Mouse (Mus musculus): ENCODE measurements around the gene Xrcc1. TPM values are rescaled to one million over a fixed set of nuclear protein-coding genes. Genes with fewer than 3 reads are reported as not detected.

The Xrcc1 gene
- polyA plus RNA-seq, 1 experiment: 129 TPM

DNA sequence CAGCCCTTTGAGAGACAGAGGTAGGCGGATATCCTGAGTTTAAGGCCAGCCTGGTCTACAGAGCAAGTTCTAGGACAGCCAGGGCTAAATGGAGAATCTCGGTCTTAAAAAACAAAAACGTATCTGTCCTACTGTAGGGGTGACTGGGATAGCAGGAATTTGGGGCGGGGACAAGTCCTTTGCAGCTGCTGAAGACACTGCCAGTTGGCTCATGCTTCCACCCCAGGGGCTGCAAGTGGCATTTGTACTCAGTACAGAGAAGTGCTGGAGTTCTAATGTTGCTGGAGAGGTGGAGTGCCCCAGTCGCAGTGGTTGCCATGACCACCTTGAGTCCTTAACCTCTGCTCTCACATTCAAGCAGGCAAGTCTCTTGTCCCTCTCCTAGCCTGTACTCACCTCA is 23.3 kb upstream of the Xrcc1 start:
- Histone ChIP-seq H3K4me1 (ENCODE audit: control insufficient read depth, insufficient read depth, low read length) (no peaks in the 10 kb centered on the region), H3K4me3 (replicated peaks; ENCODE audit: control insufficient read depth, low read depth, low read length) (no peak overlapping the region), H3K27ac (ENCODE audit: control insufficient read depth, insufficient read depth, low read depth, low read length, poor library complexity) (no peak overlapping the region)
- 57% methylated on average over 5 of the region's 5 CpGs for WGBS
- no peak for TF ChIP-seq POLR2A (IDR thresholded peaks at IDR 0.05; ENCODE audit: borderline replicate concordance, control insufficient read depth, low read depth, low read length)

DNA sequence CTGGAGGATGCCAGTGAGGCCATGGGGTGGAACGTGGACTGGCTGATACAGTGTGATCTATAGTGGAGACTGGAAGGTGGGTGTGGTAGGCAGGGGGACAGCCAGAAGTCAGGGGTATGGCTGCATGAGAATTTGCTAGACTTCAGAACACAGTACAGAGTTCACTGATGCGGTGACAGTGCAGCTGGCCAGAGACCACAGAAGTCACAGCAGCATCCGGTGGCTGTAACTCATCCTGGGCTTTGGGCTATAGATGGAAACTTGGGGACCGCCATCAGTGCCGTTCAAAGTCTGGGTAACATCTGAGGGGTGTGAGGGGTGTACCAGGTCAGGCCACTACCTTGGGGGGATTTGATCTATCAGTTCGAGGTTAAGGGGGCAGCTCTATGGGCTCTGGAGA is 22.4 kb upstream of the Xrcc1 start:
- 65% methylated on average over 6 of the region's 6 CpGs for WGBS
- no peak for TF ChIP-seq CTCF (IDR thresholded peaks at IDR 0.05; ENCODE audit: control insufficient read depth, insufficient read depth, low read length)
- no peak overlapping the region for H3K4me3 ChIP-seq (replicated peaks; ENCODE audit: control insufficient read depth, low read depth, low read length)
- H3K4me1 ChIP-seq (ENCODE audit: control insufficient read depth, insufficient read depth, low read length): no peaks in the 10 kb centered on the region
- H3K27ac ChIP-seq (ENCODE audit: control insufficient read depth, insufficient read depth, low read depth, low read length, poor library complexity): no peak overlapping the region

DNA sequence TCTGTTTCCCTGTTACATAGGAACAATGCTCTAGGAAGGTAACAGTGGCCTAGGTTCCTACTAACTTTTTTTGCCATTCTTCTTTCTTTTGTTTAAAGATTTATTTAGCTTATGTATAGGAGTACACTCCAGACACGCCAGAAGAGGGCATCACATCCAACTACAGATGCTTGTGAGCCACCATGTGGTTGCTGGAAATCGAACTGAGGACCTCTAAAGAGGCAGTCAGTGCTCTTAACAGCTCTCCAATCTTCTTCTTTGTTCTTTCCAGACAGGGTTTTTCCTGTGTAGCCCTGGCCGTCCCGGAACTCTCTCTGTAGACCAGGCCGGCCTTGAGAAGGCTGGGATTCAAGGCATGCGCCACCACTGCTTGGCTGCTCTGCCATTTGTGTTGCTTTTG is 21.1 kb upstream of the Xrcc1 start:
- no peak overlapping the region for H3K27ac ChIP-seq (ENCODE audit: control insufficient read depth, insufficient read depth, low read depth, low read length, poor library complexity)
- H3K4me3 ChIP-seq (replicated peaks; ENCODE audit: control insufficient read depth, low read depth, low read length): no peak overlapping the region
- TF ChIP-seq CTCF (IDR thresholded peaks at IDR 0.05; ENCODE audit: control insufficient read depth, insufficient read depth, low read length) (peak; percentile 1; the same call in 1 of the 2 replicates), POLR2A (IDR thresholded peaks at IDR 0.05; ENCODE audit: borderline replicate concordance, control insufficient read depth, low read depth, low read length) (no peak)
- no peaks in the 10 kb centered on the region for H3K4me1 ChIP-seq (ENCODE audit: control insufficient read depth, insufficient read depth, low read length)
- WGBS: 67% methylated on average over 6 of the region's 6 CpGs

DNA sequence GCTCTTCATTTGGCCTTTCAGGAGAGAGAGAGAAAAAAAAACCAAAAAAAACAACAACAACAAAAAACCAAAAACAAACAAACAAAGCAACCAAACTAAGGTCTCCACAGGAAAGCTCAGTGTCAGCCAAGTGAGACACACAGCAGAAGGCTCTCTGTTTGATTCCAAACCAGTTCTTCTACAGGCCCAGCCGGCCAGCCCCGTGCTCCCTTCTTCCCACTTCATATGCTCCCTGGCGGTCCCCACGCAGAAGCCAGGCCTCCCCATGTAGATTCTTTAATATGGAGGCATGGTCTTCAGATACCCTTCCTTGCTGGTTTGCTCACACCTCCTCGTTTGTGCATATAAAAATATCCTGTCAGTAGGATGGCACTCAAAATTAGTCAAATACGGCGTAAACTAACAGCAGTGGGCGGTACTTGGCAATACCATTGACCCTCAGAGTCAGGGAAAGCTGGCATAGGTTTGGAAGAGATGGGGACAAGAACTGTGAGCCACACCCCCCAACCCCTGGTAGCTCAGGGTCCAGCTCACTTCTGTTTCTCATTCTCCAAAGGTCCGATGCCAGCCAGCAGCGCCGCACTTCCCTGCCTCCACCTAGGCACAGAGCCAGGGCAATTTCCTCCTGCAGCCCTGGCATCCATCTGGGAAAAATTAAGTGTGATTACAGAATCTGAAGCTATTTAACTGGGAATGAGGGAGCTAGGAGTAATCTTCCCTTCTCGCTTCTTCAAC is 20.2 kb upstream of the Xrcc1 start:
- 88% methylated on average over 12 of the region's 12 CpGs for WGBS
- TF ChIP-seq POLR2A (IDR thresholded peaks at IDR 0.05; ENCODE audit: borderline replicate concordance, control insufficient read depth, low read depth, low read length) (no peak), CTCF (IDR thresholded peaks at IDR 0.05; ENCODE audit: control insufficient read depth, insufficient read depth, low read length) (no peak)
- Histone ChIP-seq H3K27ac (ENCODE audit: control insufficient read depth, insufficient read depth, low read depth, low read length, poor library complexity) (no peak overlapping the region), H3K4me3 (replicated peaks; ENCODE audit: control insufficient read depth, low read depth, low read length) (no peak overlapping the region), H3K4me1 (ENCODE audit: control insufficient read depth, insufficient read depth, low read length) (no peaks in the 10 kb centered on the region)

DNA sequence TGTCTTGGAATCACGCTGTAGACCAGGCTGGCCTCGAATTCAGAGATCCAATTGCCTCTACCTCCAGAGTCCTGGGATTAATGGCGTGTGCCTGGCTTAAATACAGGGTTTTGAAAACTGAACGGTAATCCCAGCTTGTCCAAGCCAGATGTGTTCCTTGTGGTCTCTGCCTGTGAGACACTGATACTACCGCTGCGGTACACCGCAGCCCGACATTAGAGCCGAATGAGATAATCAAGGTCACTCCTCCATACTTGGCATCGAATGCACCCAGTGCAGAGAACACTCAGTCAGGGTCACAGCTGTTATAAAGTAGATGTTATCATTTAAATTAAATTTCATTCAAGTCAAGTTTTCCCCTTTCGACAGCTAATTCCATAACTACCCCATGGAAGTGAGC is 17.2 kb upstream of the Xrcc1 start:
- Histone ChIP-seq H3K4me3 (replicated peaks; ENCODE audit: control insufficient read depth, low read depth, low read length) (no peak overlapping the region), H3K27ac (ENCODE audit: control insufficient read depth, insufficient read depth, low read depth, low read length, poor library complexity) (no peak overlapping the region), H3K4me1 (ENCODE audit: control insufficient read depth, insufficient read depth, low read length) (peaks cover 1% of the 10 kb centered on the region; the same call in 1 of the 2 replicates)
- WGBS: 73% methylated on average over 11 of the region's 11 CpGs
- TF ChIP-seq POLR2A (IDR thresholded peaks at IDR 0.05; ENCODE audit: borderline replicate concordance, control insufficient read depth, low read depth, low read length) (no peak), CTCF (IDR thresholded peaks at IDR 0.05; ENCODE audit: control insufficient read depth, insufficient read depth, low read length) (no peak)

DNA sequence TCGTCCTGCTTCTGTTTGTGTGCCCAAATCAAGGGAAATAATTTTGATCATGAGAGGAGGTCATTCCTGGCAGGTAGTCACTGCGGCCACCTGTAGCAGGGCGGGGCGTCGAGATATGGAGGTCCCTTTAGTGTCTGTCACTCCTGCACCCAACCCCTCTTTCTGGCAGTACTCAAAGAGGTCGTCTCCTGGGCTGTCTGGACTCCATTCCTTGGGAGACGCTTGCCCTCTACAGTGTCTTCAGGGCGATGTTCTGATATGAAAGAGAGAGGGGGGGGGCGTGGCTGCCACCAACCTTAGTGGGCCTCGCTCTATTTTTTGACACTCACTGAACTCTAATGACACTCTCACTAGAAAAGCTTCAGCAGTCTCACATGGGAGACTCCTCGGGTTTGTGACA is 16.5 kb upstream of the Xrcc1 start:
- Histone ChIP-seq H3K27ac (ENCODE audit: control insufficient read depth, insufficient read depth, low read depth, low read length, poor library complexity) (no peak overlapping the region), H3K4me1 (ENCODE audit: control insufficient read depth, insufficient read depth, low read length) (peaks cover 1% of the 10 kb centered on the region; the same call in 1 of the 2 replicates), H3K4me3 (replicated peaks; ENCODE audit: control insufficient read depth, low read depth, low read length) (peak overlapping the region; percentile 77)
- WGBS: 48% methylated on average over 11 of the region's 11 CpGs
- TF ChIP-seq CTCF (IDR thresholded peaks at IDR 0.05; ENCODE audit: control insufficient read depth, insufficient read depth, low read length) (no peak), POLR2A (IDR thresholded peaks at IDR 0.05; ENCODE audit: borderline replicate concordance, control insufficient read depth, low read depth, low read length) (no peak)

DNA sequence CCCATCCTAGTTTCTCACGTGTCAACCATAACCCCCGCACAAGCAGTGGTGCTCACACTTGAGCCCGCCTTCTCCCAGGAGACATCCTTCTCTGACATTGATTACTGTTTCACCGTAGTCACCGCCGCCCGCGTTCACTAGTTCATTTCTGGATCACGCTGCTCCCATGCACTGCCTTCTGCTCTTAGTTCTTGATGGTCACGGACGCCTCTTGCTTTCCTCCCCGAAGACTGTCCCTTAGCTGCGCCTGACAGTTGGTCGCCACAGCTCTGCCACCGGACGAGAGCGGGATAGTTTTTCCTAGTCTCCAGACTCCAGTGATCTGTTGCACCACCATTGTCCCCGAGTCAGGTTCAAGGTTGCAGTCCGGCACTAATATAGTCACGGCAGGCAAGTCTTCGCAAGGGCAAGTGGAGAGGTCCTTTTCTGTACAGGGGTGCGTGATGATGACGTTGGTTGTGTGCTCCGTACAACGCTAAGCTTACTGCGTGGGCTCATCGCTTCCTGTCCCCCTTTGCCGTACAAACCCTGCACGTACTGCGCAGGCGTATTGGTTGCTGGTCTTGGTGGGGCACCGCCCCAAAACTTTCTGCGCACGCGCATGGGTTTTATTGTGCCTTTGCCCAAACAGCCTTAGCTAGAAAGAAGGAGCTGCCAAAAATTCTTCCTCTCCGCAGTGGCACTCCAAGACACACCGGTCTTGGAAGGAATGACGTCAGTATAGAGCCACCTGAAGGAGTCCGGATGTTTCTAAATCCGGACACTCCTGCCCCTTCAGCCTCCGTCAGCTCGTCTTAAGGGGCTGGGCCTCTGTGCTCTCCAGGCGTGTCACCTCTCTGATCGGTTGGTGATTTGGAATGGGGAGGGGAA is 15.8 kb upstream of the Xrcc1 start, which contains the start of gene Irgq:
Gene Irgq (plus strand): TSS at position 628 of the 870 bp plus-strand sequence.
- Histone ChIP-seq H3K4me3 (replicated peaks; ENCODE audit: control insufficient read depth, low read depth, low read length) (peak within 1 kb of the TSS; percentile 77), H3K27ac (ENCODE audit: control insufficient read depth, insufficient read depth, low read depth, low read length, poor library complexity) (peak within 1 kb of the TSS; percentile 76), H3K4me1 (ENCODE audit: control insufficient read depth, insufficient read depth, low read length) (peaks cover 1% of the 10 kb centered on the region; the same call in 1 of the 2 replicates)
- TF ChIP-seq CTCF (IDR thresholded peaks at IDR 0.05; ENCODE audit: control insufficient read depth, insufficient read depth, low read length): no peak
- no peak; the same call in 1 of the 2 replicates for TF ChIP-seq POLR2A (IDR thresholded peaks at IDR 0.05; ENCODE audit: borderline replicate concordance, control insufficient read depth, low read depth, low read length)
- WGBS: under 1% methylated on average over 44 of the region's 44 CpGs

DNA sequence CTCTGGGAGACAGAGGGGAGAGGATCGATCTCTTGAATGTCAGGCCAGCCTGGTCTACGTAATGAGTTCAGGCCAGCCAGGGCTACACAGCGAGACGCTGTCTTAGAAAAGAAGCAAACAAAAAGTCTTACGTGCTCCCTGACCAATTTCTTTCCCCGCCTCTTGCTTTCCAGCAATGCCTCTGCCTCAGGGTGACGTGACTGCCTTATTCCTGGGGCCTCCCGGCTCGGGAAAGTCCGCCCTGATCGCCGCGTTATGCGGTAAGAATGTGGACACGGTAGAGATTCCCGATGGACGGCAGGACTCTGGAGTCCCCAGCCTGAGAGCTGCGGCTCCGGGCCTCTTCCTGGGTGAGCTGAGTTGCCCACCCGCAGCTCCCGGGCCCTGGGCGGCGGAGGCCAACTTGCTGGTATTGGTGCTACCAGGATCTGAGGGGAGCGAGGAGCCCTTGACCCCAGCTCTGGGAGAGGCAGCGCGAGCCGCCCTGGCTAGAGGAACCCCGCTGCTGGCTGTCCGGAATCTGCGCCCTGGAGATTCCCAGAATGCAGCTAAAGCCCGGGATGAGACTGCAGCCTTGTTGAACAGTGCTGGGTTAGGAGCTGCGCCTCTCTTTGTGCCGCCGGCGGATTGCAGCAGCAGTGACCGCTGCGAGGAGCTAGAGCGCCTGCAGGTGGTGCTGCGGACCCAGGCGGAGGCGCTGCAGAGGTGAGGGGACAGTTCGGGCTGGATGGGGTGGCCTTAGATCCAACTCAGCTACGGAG is 14.7 kb upstream of the Xrcc1 start:
- 2% methylated on average over 43 of the region's 43 CpGs for WGBS

More for the DNA sequence above, 14.7 kb upstream of the Xrcc1 start:
- peak overlapping the region; percentile 50 for H3K4me3 ChIP-seq (replicated peaks; ENCODE audit: control insufficient read depth, low read depth, low read length)
- peaks cover 1% of the 10 kb centered on the region; the same call in 1 of the 2 replicates for H3K4me1 ChIP-seq (ENCODE audit: control insufficient read depth, insufficient read depth, low read length)
- H3K27ac ChIP-seq (ENCODE audit: control insufficient read depth, insufficient read depth, low read depth, low read length, poor library complexity): peak overlapping the region; percentile 33; the same call in 1 of the 2 replicates
- TF ChIP-seq CTCF (IDR thresholded peaks at IDR 0.05; ENCODE audit: control insufficient read depth, insufficient read depth, low read length) (peak; percentile 79), POLR2A (IDR thresholded peaks at IDR 0.05; ENCODE audit: borderline replicate concordance, control insufficient read depth, low read depth, low read length) (0 out of 2 replicates have a peak, but pooled peaks have one; percentile 29)
